In genomic region chr10:79557496-79557895, GRCm38 (mm10) we compare ENCODE assay signal across 24 mouse cellular contexts. TPM values are rescaled to one million over a fixed set of nuclear protein-coding genes. Genes with fewer than 3 reads are reported as not detected.
"Had no signal": no experiment of that assay in that cellular context is flagged by ENCODE, and none has a peak within 500 bp of the region (broad histone marks: within the 10 kb centered on the region; RNA-seq: fewer than 3 reads in every experiment).

No protein-coding gene starts in this region.

- H3K4me3 ChIP-seq: intestine, embryonic 15.5 days; layer of hippocampus, adult 2 months; liver, embryonic 13.5 days; midbrain, embryonic 12.5 days; midbrain, embryonic 15.5 days; neural tube, embryonic 12.5 days; neural tube, embryonic 15.5 days had no signal

- H3K36me3 ChIP-seq: intestine, embryonic 15.5 days; liver, embryonic 13.5 days; midbrain, embryonic 12.5 days; midbrain, embryonic 15.5 days; neural tube, embryonic 12.5 days; neural tube, embryonic 15.5 days had no signal

- H3K9me3 ChIP-seq: intestine, embryonic 15.5 days; liver, embryonic 13.5 days; midbrain, embryonic 12.5 days; midbrain, embryonic 15.5 days; neural tube, embryonic 12.5 days had no signal

- H3K27me3 ChIP-seq: intestine, embryonic 15.5 days; liver, embryonic 13.5 days; midbrain, embryonic 15.5 days; neural tube, embryonic 12.5 days; neural tube, embryonic 15.5 days had no signal

- H3K9ac ChIP-seq: intestine, embryonic 15.5 days; liver, embryonic 13.5 days; lung, embryonic 14.5 days; midbrain, embryonic 12.5 days; midbrain, embryonic 15.5 days; neural tube, embryonic 12.5 days; neural tube, embryonic 15.5 days had no signal

- DNase-seq: kidney, adult 11 months; kidney, adult 8-10 months; layer of hippocampus, adult 9-11 months; liver, embryonic 13.5 days; lung, embryonic 14.5 days; right cerebral cortex, adult 18-20 months; thymus, adult 2 months; thymus, postnatal 14 days; thymus, postnatal 4 days had no signal

- H3K27ac ChIP-seq: intestine, embryonic 15.5 days; layer of hippocampus, adult 2 months; liver, embryonic 13.5 days; macrophage; midbrain, embryonic 12.5 days; midbrain, embryonic 15.5 days; neural tube, embryonic 12.5 days; neural tube, embryonic 15.5 days had no signal

- ATAC-seq: intestine, embryonic 15.5 days; lung, postnatal 0 days; midbrain, embryonic 15.5 days had no signal

- H3K4me2 ChIP-seq: intestine, embryonic 15.5 days; liver, embryonic 13.5 days; lung, embryonic 14.5 days; midbrain, embryonic 12.5 days; midbrain, embryonic 15.5 days; neural tube, embryonic 12.5 days; neural tube, embryonic 15.5 days had no signal

RNA-seq across cellular contexts. Expression of gene Theg, which starts 29.6 kb away (rescaled TPM):
- polyA plus RNA-seq: intestine, embryonic 15.5 days; kidney, embryonic 16.5 days; large intestine, adult 2 months; limb, embryonic 11.5 days; limb, embryonic 14.5 days; liver, embryonic 13.5 days; liver, embryonic 16.5 days; lung, embryonic 14.5 days; lung, postnatal 0 days; macrophage; midbrain, embryonic 12.5 days; midbrain, embryonic 15.5 days; neural tube, embryonic 12.5 days; small intestine, adult 2 months; stomach, embryonic 14.5 days; thymus, adult 2 months had no signal

RNA-seq across cellular contexts. Expression of gene C2cd4c, which starts 56.3 kb away (rescaled TPM):
- polyA plus RNA-seq: limb, embryonic 11.5 days; liver, embryonic 13.5 days; liver, embryonic 16.5 days; lung, embryonic 14.5 days; lung, postnatal 0 days; macrophage; neural tube, embryonic 12.5 days had no signal
